Mouse (Mus musculus): ENCODE data around the gene Asic4. TPM values are rescaled to one million over a fixed set of nuclear protein-coding genes. Genes with fewer than 3 reads are reported as not detected.

The Asic4 gene
- polyA plus RNA-seq, 1 experiment from 2014 or later = 0.59 TPM

DNA sequence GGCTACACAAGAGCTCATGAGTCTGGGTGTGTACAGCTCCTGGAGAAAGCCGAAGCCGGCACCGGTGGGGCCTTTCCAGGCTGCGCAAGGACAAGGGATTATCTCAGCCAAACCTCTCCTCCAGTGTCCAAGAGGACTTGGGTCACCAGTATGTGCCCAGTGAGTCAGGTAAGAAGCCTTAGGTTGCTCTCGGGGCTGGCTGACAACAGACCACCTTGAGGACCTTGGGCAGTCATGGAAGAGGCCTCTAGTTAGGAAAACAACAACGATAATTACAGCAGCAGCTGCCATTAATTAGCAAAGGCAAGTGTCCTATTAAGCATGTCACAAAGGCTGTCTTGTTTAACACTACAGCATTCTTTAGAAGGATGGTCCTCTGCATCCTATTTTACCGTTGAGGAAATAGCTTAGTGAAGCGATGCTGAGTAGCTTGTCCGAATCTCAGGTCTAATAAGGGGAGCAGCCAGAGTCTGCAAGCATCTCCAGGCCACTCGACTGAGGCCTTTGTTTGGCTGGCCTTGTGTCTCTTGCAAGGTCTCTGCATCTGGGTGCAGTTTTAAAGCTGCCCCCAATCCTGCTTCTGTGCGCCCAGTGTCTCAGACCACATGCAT is 26.4 kb upstream of the Asic4 start:
- Histone ChIP-seq H3K4me1 (peaks cover 65% of the 10 kb centered on the region), H3K27ac (no peak overlapping the region), H3K27me3 (ENCODE audit: low read depth, poor library complexity, severe bottlenecking) (peaks cover 66% of the 10 kb centered on the region), H3K4me3 (no peak overlapping the region), H3K36me3 (peaks cover 6% of the 10 kb centered on the region; the same call in 1 of the 2 replicates), H3K9me3 (replicated peaks) (no peaks in the 10 kb centered on the region)
- no peak for DNase-seq (ENCODE audit: low spot score)
- 56% methylated on average over 11 of the region's 11 CpGs for WGBS

DNA sequence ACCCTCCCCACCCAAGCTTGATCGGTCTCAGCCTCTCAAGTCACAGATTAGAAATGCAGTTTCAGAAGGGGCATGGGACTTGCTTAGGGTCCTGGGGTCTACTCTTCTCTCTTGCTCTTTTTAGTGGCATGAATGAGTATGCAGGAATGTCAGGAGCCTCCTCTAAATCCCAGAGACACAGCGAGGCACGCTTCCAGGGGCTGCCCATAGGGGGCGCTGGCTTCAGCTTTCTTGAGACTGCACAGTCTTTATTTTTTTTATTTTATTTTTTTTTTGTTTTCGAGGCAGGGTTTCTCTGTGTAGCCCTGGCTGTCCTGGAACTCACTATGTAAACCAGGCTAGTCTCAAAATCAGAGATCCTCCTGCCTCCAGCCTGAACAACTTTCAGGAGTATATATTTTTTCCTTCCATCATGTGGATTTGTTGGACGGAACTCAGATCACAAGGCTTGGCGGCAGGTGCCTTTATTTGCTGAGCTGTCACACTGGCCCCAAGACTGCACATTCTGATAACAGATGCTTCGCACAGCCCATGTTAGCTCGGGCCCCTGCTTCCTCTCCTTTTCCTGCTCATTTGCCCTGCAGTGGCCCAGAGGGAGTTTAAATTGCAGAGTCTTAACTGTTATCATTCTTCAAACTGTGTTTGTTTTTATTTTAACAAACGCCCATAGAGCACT is 24.3 kb upstream of the Asic4 start:
- peaks cover 71% of the 10 kb centered on the region for H3K27me3 ChIP-seq (ENCODE audit: low read depth, poor library complexity, severe bottlenecking)
- WGBS = 41% methylated on average over 10 of the region's 10 CpGs
- H3K9me3 ChIP-seq (replicated peaks) = no peaks in the 10 kb centered on the region
- H3K4me3 ChIP-seq = no peak overlapping the region
- H3K27ac ChIP-seq = no peak overlapping the region
- H3K36me3 ChIP-seq = peaks cover 3% of the 10 kb centered on the region; the same call in 1 of the 2 replicates
- peaks cover 83% of the 10 kb centered on the region for H3K4me1 ChIP-seq
- DNase-seq (ENCODE audit: low spot score) = peak; percentile 85

DNA sequence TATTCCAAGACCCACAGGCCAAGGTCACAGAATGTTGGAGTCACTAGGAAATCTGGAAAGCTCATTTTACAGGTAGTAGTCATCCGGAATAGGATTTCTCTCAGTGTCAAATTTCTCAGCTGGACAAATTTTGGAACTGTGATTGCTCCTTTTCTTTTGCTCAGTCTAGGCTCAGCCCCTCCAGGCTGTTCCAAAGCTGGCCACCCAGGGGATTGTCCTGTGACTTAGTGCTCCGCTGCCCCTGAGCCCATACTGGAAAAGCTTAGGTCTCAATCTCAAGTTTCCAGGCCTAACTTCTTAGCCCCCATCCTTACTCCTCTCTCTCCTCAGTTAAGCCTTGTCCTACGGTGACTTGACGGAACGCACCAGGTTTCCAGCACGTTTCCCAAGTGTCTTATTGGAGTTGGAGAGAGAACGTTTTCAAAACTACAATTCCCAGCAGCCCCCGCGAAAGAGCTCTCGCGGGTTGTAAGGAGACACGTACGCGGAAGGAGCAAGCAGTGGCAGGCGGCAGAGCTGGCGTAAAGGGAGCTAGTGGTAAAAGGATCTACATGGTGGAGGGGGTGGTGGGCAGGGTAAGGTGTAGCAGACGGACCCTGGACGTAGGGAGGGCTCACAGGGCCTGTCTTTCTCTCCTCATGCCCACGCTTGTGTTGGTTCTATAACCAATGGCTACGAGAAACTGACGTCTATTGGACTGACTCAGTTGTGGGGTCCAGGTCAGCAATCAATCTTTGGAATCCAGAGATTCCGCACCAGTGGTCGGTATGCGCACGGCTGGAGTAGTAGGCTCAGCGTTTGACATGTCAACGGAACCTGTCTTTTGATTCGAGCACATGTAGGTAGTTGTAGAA is 14.5 kb upstream of the Asic4 start, which contains the start of gene Gmppa:
Gene Gmppa, plus strand, starts transcription at position 456 of the 854 bp plus-strand sequence.
- WGBS = 6% methylated on average over 28 of the region's 28 CpGs
- peak within 1 kb of the TSS; percentile 82 for H3K27ac ChIP-seq
- peak; percentile 78 for DNase-seq (ENCODE audit: low spot score)
- H3K9me3 ChIP-seq (replicated peaks) = no peaks in the 10 kb centered on the region
- H3K36me3 ChIP-seq = peaks cover 10% of the 10 kb centered on the region
- peaks cover 63% of the 10 kb centered on the region for H3K4me1 ChIP-seq
- H3K4me3 ChIP-seq = peak within 1 kb of the TSS; percentile 65
- peaks cover 13% of the 10 kb centered on the region; the same call in 1 of the 2 replicates for H3K27me3 ChIP-seq (ENCODE audit: low read depth, poor library complexity, severe bottlenecking)

DNA sequence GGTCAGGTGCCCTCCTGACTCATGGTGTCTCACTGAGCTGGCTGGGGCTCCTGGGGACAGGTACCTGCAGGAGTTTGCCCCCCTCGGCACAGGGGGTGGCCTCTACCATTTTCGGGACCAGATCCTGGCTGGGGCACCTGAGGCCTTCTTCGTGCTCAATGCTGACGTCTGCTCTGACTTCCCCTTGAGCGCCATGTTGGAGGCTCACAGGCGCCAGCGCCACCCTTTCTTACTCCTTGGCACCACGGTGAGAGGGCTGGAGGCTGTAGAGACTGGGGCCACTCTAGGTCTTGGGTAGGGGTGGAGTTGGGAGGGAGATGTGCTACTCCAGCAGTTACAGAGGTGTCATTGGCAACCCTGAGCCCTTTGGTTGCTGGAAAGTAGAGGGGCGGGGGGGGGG is 11.5 kb upstream of the Asic4 start:
- H3K4me1 ChIP-seq = peaks cover 61% of the 10 kb centered on the region
- H3K27ac ChIP-seq = no peak overlapping the region
- H3K36me3 ChIP-seq = peaks cover 10% of the 10 kb centered on the region
- peaks cover 21% of the 10 kb centered on the region for H3K27me3 ChIP-seq (ENCODE audit: low read depth, poor library complexity, severe bottlenecking)
- 70% methylated on average over 8 of the region's 9 CpGs for WGBS
- no peak for DNase-seq (ENCODE audit: low spot score)
- no peak overlapping the region for H3K4me3 ChIP-seq
- no peaks in the 10 kb centered on the region for H3K9me3 ChIP-seq (replicated peaks)

DNA sequence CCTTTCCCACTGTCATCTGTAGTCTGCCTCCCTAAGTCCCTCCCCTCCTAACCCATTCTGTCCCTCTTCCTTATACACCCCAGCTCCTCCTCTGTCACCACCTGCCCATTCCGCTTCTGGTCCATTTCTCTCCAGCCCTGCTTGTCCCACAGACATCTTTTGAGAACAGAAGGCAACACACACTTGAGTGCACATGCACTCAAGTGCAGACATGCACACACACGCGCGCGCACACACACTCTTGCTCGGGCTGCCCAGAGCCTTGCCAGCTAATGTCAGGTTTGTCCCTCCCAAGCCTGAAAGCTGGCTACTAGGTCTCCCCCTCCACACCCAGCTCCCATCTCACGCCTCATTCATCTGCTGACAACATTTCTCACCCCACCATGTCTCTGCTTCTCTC is 9.6 kb upstream of the Asic4 start:
- Histone ChIP-seq H3K4me1 (peaks cover 71% of the 10 kb centered on the region), H3K9me3 (replicated peaks) (no peaks in the 10 kb centered on the region), H3K36me3 (peaks cover 10% of the 10 kb centered on the region), H3K4me3 (no peak overlapping the region), H3K27me3 (ENCODE audit: low read depth, poor library complexity, severe bottlenecking) (peaks cover 40% of the 10 kb centered on the region), H3K27ac (no peak overlapping the region)
- DNase-seq (ENCODE audit: low spot score) = no peak
- WGBS = 97% methylated on average over 7 of the region's 7 CpGs

DNA sequence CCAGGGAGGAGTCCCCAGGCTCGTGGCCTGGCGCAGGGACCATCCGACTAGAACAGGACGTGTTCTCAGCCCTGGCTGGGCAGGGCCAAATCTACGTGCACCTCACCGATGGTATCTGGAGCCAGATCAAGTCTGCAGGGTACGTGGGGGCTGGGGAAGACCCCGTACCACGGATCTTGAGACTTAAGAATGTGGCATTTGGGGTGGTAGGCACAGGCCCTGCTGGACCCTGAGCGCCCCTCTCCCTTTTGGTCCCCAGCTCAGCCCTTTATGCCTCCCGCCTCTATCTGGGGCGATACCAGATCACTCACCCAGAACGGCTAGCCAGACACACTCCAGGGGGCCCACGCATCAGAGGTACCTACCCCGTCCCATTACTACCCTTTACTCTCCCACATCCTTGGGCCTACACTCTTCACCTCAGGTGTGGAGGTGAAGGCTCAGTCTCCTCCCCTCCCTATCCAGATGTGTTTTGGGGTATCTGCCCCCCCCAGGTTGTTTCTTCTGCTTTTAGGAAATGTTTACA is 8.7 kb upstream of the Asic4 start:
- Histone ChIP-seq H3K27ac (no peak overlapping the region), H3K4me3 (no peak overlapping the region), H3K27me3 (ENCODE audit: low read depth, poor library complexity, severe bottlenecking) (peaks cover 47% of the 10 kb centered on the region)

DNA sequence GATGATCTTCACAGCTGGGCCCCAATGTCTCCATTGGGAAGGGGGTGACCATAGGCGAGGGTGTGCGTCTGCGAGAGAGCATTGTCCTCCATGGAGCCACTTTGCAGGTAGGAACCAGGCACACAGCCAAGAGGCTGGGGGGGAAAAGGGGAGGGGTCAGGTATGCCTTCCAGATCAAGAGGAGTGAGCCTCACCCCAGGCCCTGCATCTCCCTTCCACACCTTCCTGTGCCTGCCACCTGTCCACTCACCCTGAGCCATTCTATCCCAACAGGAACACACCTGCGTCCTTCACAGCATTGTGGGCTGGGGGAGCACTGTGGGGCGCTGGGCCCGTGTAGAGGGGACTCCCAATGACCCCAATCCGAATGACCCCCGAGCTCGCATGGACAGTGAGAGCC is 8.1 kb upstream of the Asic4 start:
- Histone ChIP-seq H3K36me3 (peaks cover 10% of the 10 kb centered on the region), H3K27me3 (ENCODE audit: low read depth, poor library complexity, severe bottlenecking) (peaks cover 53% of the 10 kb centered on the region), H3K27ac (no peak overlapping the region), H3K4me1 (peaks cover 72% of the 10 kb centered on the region), H3K4me3 (no peak overlapping the region), H3K9me3 (replicated peaks) (no peaks in the 10 kb centered on the region)
- no peak for DNase-seq (ENCODE audit: low spot score)
- WGBS = 82% methylated on average over 9 of the region's 9 CpGs

More for the DNA sequence above, 8.7 kb upstream of the Asic4 start:
- Histone ChIP-seq H3K4me1 (peaks cover 72% of the 10 kb centered on the region), H3K9me3 (replicated peaks) (no peaks in the 10 kb centered on the region), H3K36me3 (peaks cover 10% of the 10 kb centered on the region)
- WGBS = 90% methylated on average over 15 of the region's 15 CpGs
- DNase-seq (ENCODE audit: low spot score) = no peak

DNA sequence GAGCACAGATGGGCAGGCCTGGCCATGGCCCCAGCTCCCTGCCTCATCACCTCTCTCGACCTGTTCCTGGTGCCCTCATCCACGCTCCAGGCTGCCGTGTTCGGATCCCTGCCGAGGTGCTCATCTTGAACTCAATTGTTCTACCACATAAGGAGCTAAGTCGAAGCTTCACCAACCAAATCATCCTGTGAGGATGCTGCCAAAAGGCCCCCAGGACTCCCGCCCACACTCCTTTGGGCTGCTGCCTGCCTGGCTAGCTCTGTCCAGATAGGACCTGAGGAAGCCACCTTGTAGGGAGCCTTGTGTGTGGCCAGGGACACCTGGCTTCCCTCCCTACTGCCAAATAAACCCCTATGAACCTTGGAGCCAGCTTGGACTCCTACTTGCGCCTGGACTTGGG is 7.4 kb upstream of the Asic4 start:
- WGBS = 59% methylated on average over 8 of the region's 8 CpGs
- Histone ChIP-seq H3K4me1 (peaks cover 72% of the 10 kb centered on the region), H3K9me3 (replicated peaks) (no peaks in the 10 kb centered on the region), H3K27ac (0 out of 2 replicates have a peak overlapping the region, but pooled peaks have one; percentile 32), H3K4me3 (no peak overlapping the region), H3K36me3 (peaks cover 10% of the 10 kb centered on the region), H3K27me3 (ENCODE audit: low read depth, poor library complexity, severe bottlenecking) (peaks cover 60% of the 10 kb centered on the region)
- no peak for DNase-seq (ENCODE audit: low spot score)

DNA sequence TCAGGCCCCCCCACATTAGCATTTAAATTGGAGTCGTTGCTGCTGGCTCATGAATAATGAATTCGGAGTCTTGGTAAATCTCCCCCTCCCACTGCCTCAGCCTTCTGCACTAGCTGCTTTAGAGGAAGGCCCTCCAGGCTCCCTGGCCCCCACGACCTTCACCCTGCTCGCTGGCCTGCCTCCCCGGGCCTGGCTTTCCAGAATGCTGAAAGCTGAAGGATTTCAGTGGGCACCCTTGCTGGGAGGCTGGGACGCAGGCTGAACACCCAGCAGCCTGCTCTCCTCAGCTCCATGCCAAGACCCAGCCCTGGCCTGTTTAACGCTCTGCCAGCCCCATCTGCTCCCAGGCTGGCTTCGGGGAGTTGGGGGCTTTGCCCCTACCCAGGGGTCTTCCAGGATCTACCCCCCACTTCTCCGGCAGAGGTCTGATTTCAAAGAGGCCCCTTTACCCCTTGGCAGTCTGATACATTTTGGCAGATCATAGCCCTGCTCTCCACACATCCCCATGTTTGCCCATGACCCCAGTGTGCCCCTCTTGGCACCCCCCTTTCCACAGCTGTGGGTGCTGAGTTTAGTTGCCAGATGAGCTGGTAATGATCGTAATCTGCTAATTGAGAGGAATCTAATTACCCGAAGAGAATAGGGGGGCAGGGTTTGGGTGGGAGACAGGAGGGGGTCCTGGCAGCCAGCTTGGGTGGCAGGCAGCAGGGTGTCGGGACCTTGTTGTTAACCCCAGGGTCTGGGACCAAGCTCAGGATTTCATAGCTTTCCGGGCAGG is 6.8 kb upstream of the Asic4 start:
- Histone ChIP-seq H3K36me3 (peaks cover 10% of the 10 kb centered on the region), H3K9me3 (replicated peaks) (no peaks in the 10 kb centered on the region), H3K4me1 (peaks cover 77% of the 10 kb centered on the region), H3K27ac (peak overlapping the region; percentile 32; the same call in 1 of the 2 replicates), H3K4me3 (no peak overlapping the region), H3K27me3 (ENCODE audit: low read depth, poor library complexity, severe bottlenecking) (peaks cover 66% of the 10 kb centered on the region)
- DNase-seq (ENCODE audit: low spot score) = no peak
- 22% methylated on average over 13 of the region's 13 CpGs for WGBS

DNA sequence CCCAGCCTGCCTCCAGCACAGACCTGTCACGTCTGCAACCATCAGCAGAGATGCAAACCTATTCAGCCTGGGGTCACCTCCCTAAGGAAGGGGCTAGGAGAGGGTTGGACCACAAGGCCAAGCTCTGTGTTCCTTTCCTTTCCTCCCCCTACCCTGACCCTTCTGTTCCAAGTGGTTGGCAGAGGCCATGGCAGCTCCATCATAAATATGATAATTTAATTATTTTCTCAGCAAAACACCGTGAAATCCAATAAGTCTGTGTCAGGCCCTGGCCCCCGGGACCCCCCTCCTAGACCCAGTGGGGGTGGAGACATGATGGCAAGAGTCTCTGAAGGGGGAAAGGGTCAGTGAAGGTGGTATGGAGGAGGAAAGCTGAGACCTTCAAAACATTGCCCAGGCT is 6.0 kb upstream of the Asic4 start:
- H3K9me3 ChIP-seq (replicated peaks) = no peaks in the 10 kb centered on the region
- WGBS = 23% methylated on average over 3 of the region's 3 CpGs
- no peak overlapping the region for H3K4me3 ChIP-seq
- peaks cover 10% of the 10 kb centered on the region for H3K36me3 ChIP-seq
- peaks cover 77% of the 10 kb centered on the region for H3K4me1 ChIP-seq
- no peak overlapping the region for H3K27ac ChIP-seq
- DNase-seq (ENCODE audit: low spot score) = no peak
- H3K27me3 ChIP-seq (ENCODE audit: low read depth, poor library complexity, severe bottlenecking) = peaks cover 74% of the 10 kb centered on the region

DNA sequence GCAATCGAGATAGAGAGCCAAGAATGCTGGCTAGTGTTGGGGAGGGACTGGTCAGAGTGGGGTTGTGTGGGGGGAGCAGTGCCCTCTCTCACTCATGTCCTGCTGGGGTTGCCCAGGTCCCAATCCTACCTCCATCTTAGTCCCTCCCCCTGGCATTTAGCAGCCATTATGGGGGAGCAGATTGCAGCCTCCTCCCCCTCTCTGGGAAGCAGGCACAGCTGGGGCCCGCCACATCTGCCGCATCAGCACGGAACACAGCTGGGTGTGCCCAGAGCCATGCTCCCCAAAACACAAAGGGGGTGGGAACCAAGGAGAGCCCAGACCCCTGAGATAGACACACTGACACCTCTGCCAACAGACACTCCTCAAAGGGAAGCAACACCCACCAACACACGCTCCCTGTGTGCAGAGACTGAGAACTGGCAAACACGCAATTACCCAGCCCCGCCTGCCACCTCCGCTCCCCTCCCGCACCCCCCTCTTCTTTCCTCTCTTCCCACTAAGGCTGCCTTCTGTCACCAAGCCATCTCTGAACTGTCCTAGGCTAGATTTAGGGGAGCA is 5.0 kb upstream of the Asic4 start:
- 0 out of 2 replicates have a peak overlapping the region, but pooled peaks have one; percentile 9 for H3K4me3 ChIP-seq
- H3K36me3 ChIP-seq = peaks cover 9% of the 10 kb centered on the region
- H3K27me3 ChIP-seq (ENCODE audit: low read depth, poor library complexity, severe bottlenecking) = peaks cover 84% of the 10 kb centered on the region
- no peaks in the 10 kb centered on the region for H3K9me3 ChIP-seq (replicated peaks)
- 0 out of 2 replicates have a peak overlapping the region, but pooled peaks have one; percentile 65 for H3K27ac ChIP-seq
- DNase-seq (ENCODE audit: low spot score) = no peak
- H3K4me1 ChIP-seq = peaks cover 83% of the 10 kb centered on the region
- WGBS = 9% methylated on average over 9 of the region's 9 CpGs

Data from limb, embryonic 10.5 days (tissue).